Mouse (Mus musculus) CD4-positive, CD25-positive, alpha-beta regulatory T cell, adult 4 months (primary cell): ENCODE data around the gene Pcdh9. TPM values are rescaled to one million over a fixed set of nuclear protein-coding genes. Genes with fewer than 3 reads are reported as not detected.

ENCODE experiments used
- ATAC-seq: one replicate; pipeline ENCODE4 v1.8.0; 2017
- polyA plus RNA-seq, 2 experiments: library from polyadenylated mRNA; unstranded; fragments of 100-300 nt; shearing (Covaris generic); gene quantifications; one replicate each; pipeline ENCODE4 v1.2.1; 2017

Gene Pcdh9
- polyA plus RNA-seq, 2 experiments from 2014 or later = not detected

GRCm38 (mm10) chr14:93143414-93143813 is 747.1 kb downstream of the Pcdh9 start:
- ATAC-seq = no peak

GRCm38 (mm10) chr14:93142076-93142475 is 748.4 kb downstream of the Pcdh9 start:
- ATAC-seq = no peak

- no peak for ATAC-seq
These were observed 763.5 kb downstream of the Pcdh9 start for GRCm38 (mm10) chr14:93126993-93127392.

- no peak for ATAC-seq
These were observed 787.7 kb downstream of the Pcdh9 start for GRCm38 (mm10) chr14:93102755-93103154.

GRCm38 (mm10) chr14:93095081-93095480 is 795.4 kb downstream of the Pcdh9 start:
- no peak for ATAC-seq

DNA sequence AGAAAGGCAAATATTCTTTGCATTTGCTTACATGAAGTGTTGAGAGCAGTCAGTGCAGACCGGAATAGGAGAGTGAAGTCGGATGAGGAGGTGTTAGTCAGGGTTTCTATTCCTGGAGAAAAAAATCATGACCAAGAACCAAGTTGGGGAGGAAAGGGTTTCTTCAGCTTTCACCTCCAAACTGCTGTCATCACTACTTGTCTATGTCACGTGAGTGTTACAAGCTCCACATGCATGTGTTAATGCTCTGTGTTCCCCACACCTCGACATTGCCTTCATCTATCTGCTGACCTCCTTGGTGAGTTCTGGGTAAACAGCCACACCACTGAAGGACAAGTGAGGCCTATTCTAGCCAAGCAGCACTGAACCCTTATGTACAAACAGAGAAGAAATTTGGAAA is 797.7 kb downstream of the Pcdh9 start:
- ATAC-seq = no peak

GRCm38 (mm10) chr14:93085646-93086045 is 804.8 kb downstream of the Pcdh9 start:
- no peak for ATAC-seq

DNA sequence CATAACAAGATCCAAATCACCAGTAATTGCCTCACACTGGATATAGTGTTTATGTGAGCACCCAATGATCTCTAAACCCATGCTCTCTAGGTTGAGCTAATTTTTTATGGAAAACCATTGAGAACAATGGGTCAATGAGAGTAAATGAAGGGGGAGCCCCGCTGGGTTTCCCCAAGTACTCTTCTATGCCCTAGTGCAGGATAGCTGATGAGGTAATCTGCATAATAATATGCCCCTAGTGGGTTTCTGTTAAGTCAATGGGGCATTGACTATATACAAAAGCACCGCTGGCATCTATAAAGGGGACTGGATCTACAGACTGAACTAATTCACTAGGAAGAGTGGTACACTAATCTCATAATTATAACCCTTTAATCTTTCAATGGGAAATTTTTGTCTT is 807.3 kb downstream of the Pcdh9 start:
- ATAC-seq = no peak

GRCm38 (mm10) chr14:93080910-93081309 is 809.6 kb downstream of the Pcdh9 start:
- ATAC-seq = no peak

GRCm38 (mm10) chr14:93075761-93076160 is 814.7 kb downstream of the Pcdh9 start:
- ATAC-seq = no peak

GRCm38 (mm10) chr14:93072346-93072745 is 818.1 kb downstream of the Pcdh9 start:
- ATAC-seq = no peak

GRCm38 (mm10) chr14:93070140-93070539 is 820.3 kb downstream of the Pcdh9 start:
- no peak for ATAC-seq

GRCm38 (mm10) chr14:93067411-93068336 is 822.8 kb downstream of the Pcdh9 start:
- ATAC-seq = no peak

DNA sequence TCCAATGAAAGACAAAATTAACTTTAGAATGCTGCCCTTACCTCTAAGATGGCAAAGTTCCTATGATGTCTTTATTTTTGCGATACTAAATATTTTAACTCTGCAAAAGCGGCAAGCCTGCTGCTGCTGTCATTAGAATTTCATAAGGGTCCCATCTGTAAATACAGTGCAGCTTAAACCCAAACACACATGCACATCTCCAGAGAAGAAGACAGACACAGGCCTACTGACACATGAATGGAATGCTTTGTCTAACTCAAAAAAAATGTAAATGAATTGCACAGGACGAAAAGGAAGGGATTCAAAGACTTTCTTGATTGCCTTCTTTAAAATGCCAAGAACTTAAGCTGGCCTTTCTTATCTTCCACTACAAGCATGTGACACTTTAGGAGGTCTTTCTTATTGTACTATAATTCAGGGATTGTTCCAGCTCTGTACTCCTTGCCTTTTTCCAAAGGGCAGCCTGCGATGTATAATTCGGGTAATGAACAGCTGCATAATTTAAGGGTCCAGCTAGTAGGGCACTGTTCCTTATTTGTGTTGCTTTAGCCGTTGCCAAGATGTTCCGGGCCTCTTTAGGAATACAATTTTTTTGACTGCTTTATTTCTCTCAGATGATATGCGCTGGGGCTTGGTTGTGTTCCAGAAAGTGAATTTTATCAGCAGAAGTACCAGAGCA is 823.6 kb downstream of the Pcdh9 start:
- no peak for ATAC-seq

DNA sequence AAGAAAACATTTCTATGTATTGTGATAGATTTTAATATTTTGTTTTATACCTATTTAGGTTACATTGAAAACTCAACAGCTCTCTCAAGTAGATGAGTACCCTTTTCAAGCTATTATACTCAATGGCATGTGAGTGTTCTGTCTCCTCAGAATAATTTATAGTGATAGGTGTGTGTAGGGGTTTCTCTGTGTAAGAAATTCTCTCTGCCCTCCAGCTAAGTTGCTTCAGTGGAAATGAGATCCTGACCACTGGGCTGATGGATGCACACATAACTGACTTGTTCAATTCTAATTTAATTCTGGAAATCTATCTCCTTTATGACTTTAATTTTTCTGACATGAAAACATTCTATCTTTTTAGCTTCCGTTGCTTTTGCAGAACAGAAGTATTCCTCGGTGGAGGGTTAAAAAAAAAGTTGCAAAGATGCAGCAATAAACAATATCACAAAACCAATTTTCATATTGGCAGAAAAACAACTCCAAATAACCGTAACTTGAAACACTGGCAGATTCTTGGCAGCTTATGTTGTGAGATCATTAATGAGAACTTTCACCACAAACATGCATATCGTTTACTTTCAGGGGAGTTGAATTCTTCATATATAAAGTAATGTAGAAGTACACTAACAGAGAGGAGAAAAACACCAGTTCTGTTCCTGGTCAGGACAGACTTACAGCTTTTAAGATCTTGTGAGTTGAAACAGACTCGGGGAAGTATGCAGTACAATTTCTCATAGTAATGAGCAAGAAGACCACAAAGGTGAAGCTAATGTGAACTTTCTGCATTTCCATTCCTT is 828.5 kb downstream of the Pcdh9 start:
- no peak for ATAC-seq

DNA sequence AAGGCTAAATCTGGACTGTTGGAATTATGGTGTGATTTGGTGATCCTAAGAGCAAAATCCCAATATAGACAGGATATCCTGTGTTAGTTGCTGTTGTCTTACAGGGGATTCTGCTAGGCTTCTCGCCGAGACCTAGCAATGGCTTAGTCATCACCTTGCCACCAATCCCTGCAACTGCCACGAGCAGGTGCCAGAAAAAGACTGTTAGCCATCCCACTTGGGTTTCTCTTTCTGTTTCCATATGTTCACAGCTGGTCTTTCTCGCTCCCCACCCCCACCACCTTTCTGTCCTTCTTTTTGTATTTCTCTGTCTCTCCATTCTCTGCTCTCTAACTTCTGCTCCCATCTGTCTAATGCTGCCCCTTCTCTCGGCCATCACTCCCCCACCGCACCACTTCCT is 831.7 kb downstream of the Pcdh9 start:
- ATAC-seq = no peak

- no peak for ATAC-seq
These were observed 834.5 kb downstream of the Pcdh9 start for GRCm38 (mm10) chr14:93055997-93056396.

DNA sequence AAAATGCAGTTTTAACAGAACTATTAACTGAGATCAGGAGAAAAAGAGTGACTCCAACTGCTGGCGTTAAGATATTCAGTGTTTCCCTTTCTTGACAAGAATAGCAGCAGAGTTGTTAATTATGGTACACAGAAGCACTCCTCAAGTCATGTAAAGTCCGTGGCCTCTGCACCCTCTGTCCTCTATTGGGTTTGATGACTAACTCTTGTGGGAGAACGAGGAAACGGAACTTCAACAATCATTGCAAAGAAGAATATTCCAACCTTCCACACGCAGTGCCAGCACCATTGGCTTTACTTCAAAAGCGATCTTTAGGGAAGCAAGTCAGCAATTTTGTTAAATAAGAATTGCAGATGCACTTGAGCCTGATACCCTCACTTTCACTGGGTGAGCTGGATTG is 849.9 kb downstream of the Pcdh9 start:
- ATAC-seq = no peak

- ATAC-seq = no peak
These were observed 850.9 kb downstream of the Pcdh9 start for GRCm38 (mm10) chr14:93039326-93040221.

GRCm38 (mm10) chr14:93009147-93010064 is 881.1 kb downstream of the Pcdh9 start:
- no peak for ATAC-seq
